Mouse (Mus musculus) ES-E14 (cell line): ENCODE measurements at regions not wholly inside any gene's neighbourhood (a gene's known extent, or its start where the extent isn't known, plus 50 kb on each side); places are given as distances from the start of the nearest gene placed in this dataset.

Source experiments
- HCFC1 ChIP-seq: IDR thresholded peaks from 2 replicates; pipeline ENCODE4 v1.6.1; 2012; ENCODE audit warnings: low read length, inconsistent platforms, borderline replicate concordance; ENCODE audit not compliant: insufficient read depth
- MAFK ChIP-seq: IDR thresholded peaks from 2 replicates; pipeline ENCODE4 v1.6.1; 2014; ENCODE audit warnings: mild to moderate bottlenecking, low read depth, low read length, inconsistent platforms; ENCODE audit not compliant: insufficient read depth
- ZC3H11A ChIP-seq: IDR thresholded peaks from 2 replicates; pipeline ENCODE4 v1.6.1; 2012; ENCODE audit warnings: low read depth, mild to moderate bottlenecking, inconsistent platforms, low read length, borderline replicate concordance

DNA sequence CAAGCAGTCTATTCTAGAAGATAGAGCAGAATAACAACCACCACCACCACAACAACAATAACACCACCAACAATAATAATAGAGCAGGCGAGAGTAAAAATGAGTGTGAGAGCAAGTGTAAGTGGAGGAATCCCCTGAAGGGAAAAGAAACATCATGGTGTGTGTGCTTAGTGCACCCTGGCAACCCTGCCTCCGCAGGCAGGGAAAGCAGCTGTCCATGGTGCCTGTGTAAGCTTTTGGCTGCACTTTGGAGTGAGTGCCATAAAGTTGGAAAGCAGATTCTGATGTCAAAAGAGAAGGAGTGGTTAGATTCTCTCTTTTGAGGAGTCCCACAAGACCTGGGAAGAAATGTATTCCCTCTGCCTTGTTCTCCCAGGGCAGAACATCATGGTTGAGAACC, 200.8 kb downstream of the Gm21750 start:
- TF ChIP-seq ZC3H11A (no peak), MAFK (no peak), HCFC1 (no peak)
